Mouse (Mus musculus): ENCODE data around the gene Gm45062. TPM values are rescaled to one million over a fixed set of nuclear protein-coding genes. Genes with fewer than 3 reads are reported as not detected.
A peak's percentile ranks its signal among the peaks of the same experiment; 100 is the strongest.

The Gm45062 gene
- under 1 TPM in 1 of 2 experiments, not detected in 1; 0.15 TPM for total RNA-seq (2021)

DNA sequence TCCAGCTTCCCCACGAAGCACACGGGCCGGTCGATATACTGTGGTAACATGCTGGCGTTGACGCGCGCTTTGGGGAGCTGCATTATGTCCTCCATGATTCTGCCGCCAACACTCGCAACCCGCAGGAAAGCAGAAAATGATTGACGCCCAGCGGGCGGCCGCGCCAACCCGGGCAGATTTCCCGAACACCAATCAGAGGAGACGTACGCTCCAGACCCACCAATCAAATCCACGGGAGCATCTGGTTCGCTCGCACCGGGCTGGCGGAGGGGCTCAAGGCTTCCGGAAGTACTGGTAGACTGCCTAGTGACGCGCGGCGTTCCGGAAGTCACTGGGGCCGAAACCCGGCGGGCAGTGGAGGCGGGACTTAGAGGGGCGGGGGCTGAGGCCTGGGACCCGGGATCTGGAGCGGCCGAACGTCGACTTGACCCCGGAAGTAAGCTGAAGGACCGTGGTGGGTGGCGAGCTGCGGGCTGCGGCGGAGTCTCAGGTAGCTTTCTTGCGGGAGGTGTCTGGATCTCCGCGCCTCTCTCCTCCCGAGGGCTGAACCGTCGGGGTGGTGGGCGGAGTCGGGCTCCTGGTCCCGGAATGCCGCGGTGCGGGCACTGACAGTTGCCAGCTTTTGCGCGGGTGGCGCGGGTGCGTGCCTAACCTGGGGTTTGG, at the start of gene Gm45062, which contains the start of the genes Rpa3 and Umad1:
Gene Gm45062, plus strand, starts transcription at position 447 of the 663 bp plus-strand sequence.
Gene Rpa3, minus strand, starts transcription at position 170 of the 663 bp plus-strand sequence.
Gene Umad1, plus strand, starts transcription at position 285 of the 663 bp plus-strand sequence.
- DNase-seq, result peak; percentile 98
- intact Hi-C loops (cut with DNase I), result loop anchor here (5.0 kb wide), 1 partner anchor 47 kb away; no protein-coding TSS in a partner anchor

DNA sequence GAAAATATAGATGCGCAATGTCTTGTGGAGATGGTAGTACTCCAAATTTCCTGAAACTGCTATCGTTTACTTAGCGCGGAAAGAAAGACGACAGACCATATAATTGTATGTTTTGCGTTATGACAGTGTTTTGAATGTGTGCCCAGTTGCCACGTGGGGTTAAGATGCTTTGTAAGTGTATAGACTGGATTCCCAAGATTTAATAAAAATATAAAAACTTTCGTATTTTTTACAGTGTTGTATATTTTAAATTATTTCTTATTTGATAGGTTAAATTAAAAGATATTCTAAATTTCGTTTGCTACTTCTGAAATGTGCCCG, 49.4 kb upstream of the Gm45062 start:
- DNase-seq, result no peak
- intact Hi-C loops (cut with DNase I), result loop anchor here (5.0 kb wide), 2 partner anchors 47 to 527 kb away; partner anchors contain the start of genes Gm45062, Rpa3 and Umad1

DNA sequence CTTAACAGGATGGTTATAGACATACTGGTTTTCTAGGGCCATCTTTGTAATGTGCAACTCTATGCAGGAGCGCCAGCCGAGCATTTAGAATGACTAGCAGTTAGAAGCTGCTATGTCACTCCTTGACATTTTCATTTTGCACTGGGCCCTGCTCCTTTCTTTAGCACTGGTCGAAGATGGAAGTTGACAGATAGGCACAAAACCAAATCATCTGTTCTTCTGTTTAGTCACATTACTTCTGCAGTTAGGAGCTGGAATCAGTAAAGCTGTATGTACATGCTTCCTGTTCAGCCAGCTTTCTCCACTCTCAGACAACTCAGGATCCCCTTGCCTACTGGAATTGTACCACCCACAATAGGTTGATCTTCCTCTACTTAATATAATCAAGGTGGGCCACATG, 48.6 kb upstream of the Gm45062 start:
- no peak for DNase-seq
- intact Hi-C loops (cut with DNase I), result loop anchor here (5.0 kb wide), 2 partner anchors 47 to 527 kb away; partner anchors contain the start of genes Gm45062, Rpa3 and Umad1

DNA sequence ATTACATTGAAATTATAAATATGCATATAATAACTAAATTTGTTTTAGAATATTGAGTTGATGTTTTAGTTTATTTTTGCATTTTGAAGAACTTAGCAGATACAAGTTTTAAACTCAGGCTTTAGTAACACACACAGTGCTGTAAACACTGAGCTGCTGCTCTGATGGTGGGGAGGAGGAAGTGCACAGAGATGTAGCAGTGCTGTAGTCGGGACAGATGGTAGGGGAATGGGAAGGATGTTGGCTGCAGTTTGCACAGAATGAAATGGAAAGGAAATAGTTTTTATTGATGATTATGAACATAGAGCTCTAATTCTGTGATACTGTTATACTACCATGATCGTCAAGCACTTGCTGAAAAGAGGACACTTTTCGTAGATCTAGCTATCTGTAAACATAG, 32.2 kb upstream of the Gm45062 start:
- intact Hi-C loops (cut with DNase I), result no loop called here
- DNase-seq, result no peak

DNA sequence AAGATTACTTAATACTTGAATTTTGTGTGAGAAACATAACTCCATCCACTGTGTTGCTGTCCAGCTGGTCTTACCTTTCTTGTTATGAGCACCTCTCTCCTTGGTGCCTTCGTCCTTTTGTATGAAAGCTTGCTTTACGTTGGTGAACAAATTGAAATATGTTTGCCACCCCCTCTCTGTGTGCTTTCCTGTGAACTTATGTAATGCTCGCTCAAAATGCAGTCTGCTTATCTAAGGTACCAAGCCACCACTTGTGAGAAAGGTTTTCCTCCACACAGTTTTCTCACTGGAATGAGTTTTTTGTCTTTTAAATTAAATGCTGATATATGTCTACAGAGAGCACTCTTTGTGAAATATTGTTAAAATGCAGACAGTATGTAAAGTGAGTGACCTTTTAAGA, 30.7 kb upstream of the Gm45062 start:
- no peak for DNase-seq
- intact Hi-C loops (cut with DNase I), result no loop called here

DNA sequence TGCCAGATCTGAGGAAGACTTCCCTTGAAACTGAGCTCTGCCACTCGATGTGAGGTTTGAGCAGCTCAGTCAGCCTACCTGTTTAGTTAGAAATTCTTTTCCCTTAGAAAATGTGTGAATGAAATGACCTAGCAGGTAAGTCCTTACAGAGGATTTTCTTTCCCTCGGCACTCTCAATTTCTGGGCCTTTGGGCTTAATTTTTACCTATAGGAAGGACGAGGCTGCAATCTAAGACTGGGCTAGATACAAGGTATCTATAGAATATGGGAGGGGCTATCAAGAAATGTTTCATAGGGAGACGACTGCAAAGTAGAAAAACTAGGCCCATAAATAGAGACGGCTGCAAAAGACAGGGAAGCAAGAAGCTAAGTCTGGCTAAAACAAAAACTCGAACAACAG, 934 bp upstream of the Gm45062 start:
- no peak for DNase-seq
- intact Hi-C loops (cut with DNase I), result loop anchor here (5.0 kb wide), 1 partner anchor 46 kb away; no protein-coding TSS in a partner anchor

DNA sequence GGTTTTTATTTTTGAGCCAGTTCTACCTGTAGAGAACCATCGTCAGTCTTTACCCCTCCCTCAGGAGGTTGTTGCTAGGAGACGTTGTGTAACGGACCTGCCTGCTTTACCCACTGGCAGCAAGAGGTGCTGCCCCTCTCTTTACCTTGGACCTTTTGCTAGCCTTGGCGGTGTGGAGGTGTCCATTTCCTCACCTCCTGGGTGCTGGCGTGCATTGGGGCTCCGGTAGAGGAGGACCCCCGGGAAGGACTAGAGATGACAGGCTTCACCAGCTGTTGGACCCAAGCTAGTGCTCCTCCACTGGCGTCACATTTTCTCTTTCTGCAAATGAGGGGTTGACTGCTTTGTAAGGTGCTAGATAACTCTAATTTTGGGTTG, 406 bp downstream of the Gm45062 start:
- no peak for DNase-seq
- intact Hi-C loops (cut with DNase I), result loop anchor here (5.0 kb wide), 1 partner anchor 47 kb away; no protein-coding TSS in a partner anchor

DNA sequence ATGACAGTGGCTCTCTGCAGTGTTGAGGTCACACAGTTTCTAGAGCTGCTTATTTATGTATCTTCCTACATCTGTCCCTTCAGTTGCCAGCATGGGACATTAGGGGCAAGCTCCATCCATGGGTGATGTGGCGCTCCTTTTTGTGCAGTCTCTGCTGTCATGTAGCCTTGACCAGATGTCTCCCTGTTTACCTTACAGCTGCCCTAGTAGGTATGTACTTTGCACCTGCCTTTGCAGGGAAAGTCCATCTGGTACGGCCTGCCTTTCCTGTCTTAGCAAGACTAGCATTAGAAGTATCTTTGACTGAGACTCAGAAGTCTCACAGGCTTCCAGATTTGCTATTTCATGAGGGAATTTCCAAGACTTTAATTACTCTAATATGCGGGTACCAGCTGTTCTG, 11.8 kb downstream of the Gm45062 start:
- no peak for DNase-seq
- intact Hi-C loops (cut with DNase I), result loop anchor here (10.0 kb wide), 1 partner anchor 206 kb away; no protein-coding TSS in a partner anchor

DNA sequence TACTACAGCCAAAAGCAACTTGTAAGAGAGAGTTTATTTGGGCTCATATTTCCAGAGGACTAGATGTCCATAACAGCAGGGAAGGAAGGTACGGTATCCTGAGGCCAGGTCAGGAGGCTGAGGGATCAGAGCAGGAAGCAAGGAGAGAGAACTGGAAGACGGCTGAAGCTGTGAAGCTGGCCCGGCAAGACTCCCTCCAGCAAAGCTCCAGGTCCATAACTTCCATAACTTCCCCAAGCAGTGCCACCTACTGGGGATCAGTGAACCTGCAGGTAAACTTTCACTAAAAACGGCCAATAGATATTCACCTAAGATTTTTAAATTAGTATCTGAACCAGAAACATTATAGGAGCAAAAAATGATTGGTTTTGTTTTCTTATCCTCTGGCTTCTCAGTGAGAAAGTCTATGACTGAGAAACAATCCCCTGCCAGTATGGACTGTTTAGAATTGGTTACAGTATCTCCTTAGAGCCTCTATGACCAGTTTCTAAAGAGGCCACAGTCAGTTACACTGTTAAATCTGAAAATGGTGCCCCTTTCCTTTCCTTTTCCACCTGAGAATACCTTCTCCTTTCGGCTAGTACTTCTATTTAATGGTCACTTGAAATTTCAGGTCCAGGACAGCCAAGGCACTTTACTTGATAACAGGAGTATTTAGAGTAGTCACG, 15.3 kb downstream of the Gm45062 start:
- peak; percentile 49 to 75 for DNase-seq
- intact Hi-C loops (cut with DNase I), result loop anchor here (1.0 to 10.0 kb wide), 5 partner anchors 128 to 558 kb away; partner anchors contain the start of gene Glcci1

DNA sequence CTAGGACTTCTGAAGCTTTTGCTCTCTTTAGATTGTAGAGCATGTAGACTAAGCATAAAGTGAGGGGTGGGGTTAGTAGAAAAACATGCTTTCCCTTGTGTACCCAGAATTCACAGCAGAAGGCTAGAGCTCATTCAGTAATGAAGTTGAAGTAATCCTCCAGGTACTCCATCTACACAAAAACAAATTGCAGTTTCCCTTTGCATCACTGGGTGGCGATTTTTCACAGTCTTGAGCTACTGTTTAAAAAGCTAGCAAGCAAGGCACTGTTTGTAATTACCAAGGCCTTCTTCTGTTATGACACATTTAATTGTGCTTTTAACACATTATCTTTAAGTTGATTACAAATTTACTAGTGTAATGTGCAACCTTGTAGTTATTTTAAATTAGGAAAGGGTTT, 15.8 kb downstream of the Gm45062 start:
- DNase-seq, result peak; percentile 83 to 84
- intact Hi-C loops (cut with DNase I), result loop anchor here (1.0 to 10.0 kb wide), 5 partner anchors 127 to 557 kb away; partner anchors contain the start of gene Glcci1

DNA sequence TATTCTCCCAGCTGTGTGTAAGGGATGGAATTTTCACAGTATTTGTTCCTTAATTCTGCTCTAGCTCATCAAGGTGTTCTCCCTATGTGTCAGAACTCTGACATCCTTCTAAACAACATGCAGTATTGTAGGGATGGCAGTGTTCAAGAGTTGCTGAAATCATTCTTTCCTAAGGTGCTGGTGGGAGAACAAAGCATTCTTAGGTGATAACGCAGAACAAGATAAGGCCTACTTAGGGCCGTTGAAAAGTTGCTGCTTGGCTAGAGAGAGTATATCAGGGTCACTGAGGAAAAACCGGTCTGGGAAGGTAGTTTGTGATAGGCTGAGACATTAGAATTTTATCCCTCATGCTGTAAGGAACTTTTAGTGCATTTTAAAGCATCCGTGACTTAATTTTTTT, 17.2 kb downstream of the Gm45062 start:
- intact Hi-C loops (cut with DNase I), result loop anchor here (5.0 to 10.0 kb wide), 4 partner anchors 126 to 556 kb away; partner anchors contain the start of gene Glcci1
- no peak for DNase-seq

DNA sequence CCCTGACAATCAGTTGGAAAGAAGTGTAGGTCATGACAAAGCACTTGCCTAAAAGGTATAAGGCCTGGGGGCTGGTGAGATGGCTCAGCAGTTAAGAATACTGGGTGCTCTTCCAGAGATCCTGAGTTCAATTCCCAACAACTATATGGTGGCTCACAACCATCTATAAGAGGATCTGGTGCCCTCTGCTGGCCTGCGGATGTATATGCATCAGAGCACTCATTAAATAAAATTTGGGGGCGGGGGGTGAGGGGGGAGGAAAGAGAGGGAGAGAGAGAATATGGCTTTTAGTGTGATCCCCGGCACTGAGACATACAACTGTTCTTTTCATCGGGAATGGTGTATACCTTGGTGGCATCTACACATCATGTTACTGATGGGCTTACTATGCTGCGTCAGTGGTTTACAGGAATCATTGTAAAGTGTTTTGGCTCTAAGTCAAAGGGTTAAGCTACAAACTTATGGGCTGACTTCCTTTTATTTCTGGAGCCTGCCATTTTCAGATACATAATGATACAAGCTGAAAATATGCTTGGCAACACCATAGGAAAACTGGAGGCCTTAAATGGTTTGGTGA, 19.3 kb downstream of the Gm45062 start:
- no peak for DNase-seq
- intact Hi-C loops (cut with DNase I), result loop anchor here (5.0 to 10.0 kb wide), 4 partner anchors 124 to 554 kb away; partner anchors contain the start of gene Glcci1

DNA sequence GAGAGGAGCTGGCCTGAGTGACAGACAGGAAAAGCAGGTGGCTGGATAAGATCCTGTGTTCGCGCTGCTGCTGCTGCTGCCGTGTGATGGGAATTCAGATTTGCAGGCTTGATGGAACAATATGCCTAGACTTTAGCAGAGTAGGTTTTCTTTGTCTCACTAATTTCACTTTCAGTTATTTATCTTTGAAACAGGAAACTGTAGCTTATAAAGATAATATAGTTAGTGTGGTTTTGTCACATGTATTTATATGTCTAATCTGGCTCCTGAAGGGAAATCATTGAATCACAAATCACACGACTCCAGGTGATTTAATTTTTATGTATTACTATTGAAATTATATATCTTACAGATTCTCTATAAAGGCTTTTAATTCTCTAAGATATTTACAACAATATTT, 24.0 kb downstream of the Gm45062 start:
- intact Hi-C loops (cut with DNase I), result no loop called here
- no peak for DNase-seq

DNA sequence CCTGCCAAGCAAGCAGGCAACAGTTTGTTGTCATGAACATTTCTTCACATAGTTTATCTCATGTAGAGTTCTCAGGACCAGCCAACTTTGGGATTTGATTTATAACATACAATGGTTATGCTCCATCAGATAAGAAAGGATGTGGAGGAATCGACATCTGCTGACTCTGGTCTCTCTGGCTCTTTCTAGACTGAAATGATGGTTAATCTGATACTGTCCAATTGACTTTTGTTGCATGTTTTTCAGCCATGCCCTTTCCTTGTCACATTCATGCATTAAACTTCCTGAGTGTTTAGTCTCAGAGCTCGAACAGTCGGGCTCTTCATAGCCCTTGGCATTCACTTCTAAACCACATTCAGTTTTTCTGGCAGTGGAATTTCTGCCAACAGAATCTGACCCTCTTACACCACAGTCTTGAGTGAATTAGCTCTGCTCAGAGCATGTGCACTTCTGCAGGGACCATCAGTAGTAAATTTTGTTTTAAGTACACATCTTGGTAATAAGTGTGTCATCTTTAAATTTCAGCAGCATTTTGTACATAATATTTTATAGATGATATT, 26.2 kb downstream of the Gm45062 start:
- intact Hi-C loops (cut with DNase I), result no loop called here
- no peak for DNase-seq

DNA sequence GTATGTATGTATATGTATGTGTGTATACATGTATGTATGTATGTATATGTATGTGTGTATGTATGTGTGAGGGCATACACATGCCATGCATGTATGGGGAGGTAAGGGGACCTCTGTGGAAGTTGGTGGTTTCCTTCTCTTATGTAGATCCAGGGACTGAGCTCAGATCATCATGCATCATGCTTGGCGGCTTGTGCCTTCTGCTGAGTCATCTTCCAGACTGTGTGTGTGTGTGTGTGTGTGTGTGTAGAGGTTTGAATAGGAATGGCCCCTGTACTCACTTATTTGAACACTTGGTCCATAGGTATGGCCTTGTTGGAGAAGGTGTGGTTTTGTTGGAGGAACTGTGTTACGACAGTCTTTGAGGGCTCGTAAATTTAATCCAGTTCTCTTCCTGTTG, 26.9 kb downstream of the Gm45062 start:
- no peak for DNase-seq
- intact Hi-C loops (cut with DNase I), result no loop called here

DNA sequence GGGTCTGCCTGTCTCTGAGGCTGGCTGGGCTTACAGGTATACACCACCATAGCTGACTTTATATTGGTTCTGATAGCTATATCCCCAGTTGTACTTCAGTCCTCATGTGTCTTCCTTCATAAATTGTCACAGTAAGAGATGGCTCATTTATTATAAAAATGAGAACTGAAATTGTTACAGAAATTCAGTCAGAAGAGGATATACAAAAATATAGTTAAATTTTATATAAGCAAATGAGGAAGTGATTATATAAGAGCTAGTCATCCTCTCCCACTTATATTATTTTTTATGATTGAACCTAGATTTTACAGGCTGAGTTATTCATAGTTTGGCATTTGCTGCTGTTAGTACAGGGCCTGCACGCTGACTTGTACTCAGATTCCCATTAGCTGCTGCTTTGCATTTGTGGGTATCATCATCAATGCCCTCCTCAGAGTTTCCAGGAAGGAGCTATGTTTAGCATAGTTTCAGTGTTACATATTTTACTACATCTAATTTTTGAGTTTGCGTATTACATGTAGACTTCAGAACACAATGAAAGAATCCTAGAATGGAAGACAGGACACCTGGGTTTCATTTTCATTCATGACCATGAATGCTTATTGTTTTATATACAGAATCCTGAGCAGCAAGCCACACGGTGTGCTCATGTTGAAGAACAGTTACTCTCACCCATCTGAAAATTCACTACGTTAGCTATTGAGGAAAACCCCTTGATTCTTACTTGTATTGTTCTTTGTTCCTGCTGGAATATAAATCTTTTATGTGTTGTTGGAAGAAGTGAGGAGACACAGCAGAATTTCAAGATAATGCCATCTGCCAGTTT, 29.7 kb downstream of the Gm45062 start:
- DNase-seq, result no peak
- intact Hi-C loops (cut with DNase I), result no loop called here

DNA sequence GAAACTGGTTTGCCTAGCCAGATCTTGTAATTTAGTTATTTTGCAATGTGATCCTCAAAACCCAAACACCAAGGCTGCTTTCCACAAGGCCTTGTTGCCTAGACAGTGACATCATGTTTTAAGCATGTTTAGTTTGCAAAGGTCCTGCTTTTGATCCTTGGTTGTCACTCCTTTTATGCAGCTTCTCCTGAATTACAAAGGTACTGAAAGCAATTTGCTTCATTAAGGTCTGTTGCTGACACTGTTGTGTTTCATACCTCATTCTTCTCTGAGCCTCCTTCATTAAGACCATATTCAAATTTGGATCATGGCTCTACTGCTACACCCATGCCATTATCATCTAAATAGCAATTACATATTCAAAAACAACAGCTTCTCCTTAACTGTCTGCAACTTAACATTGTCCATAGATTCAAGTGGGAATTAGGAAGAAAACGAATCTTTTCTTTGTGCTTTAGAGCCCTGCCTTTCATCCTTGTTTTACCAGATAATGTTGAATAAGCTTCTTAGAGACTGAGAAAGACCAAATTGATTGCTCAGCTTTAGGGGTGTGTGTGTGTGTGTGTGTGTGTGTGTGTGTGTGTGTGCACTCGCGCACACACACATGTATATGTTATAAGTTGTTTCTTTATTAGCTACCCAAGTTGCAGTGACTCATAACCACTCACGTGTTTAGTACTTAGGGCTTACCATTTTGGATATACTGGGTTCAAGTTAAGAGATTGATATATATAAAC, 35.0 kb downstream of the Gm45062 start:
- DNase-seq, result no peak
- intact Hi-C loops (cut with DNase I), result no loop called here

DNA sequence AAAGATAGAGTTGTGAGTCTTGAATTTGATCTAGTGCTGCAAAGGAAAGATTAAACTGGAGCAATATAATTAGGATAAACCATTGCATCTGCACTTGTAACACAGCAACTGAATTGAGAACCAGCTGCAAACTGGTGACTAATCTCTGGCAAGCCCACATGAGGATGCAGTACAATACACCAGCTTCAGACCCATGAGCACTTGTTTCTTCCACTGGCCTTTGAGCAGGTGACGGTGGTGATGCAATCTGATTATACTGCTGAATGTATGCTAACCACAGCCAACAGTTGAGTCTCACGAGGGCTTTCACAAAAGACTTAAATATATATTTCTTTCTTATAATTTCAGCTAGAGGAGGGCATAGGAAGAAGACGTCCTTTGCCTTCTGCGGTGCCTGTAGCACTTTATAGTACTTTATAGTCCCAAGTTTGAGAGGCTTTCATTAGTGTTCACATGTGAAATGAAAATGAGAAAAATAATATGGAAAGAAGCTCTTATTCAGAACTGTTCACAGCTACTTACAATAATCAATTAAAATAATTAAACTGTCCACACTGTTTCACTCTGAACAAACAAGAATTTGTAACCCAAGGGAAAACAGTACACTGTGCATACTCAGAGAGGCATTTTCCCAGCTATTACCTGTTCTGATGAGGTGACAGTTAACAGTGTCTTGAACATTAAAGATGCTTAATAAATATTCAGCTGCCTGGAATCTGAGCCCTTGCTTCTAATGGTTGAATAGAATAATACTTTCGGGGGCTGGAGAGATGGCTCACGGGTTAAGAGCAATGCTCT, 40.0 kb downstream of the Gm45062 start:
- intact Hi-C loops (cut with DNase I), result no loop called here
- no peak for DNase-seq
